Mouse (Mus musculus): ENCODE measurements around the gene Spaca4.

The Spaca4 gene

GRCm38 (mm10) chr7:45725713-45726112 lies at the start of gene Spaca4:
Spaca4 (minus strand) TSS chr7:45725813.
- no peak for DNase-seq

- DNase-seq, result no peak
These were observed 49.6 kb upstream of the Spaca4 start for GRCm38 (mm10) chr7:45775237-45775636.

GRCm38 (mm10) chr7:45771101-45771500 lies 45.5 kb upstream of the Spaca4 start:
- DNase-seq, result no peak

- no peak for DNase-seq
These were observed 44.9 kb upstream of the Spaca4 start for GRCm38 (mm10) chr7:45770427-45771082.

GRCm38 (mm10) chr7:45767500-45767899 lies 41.9 kb upstream of the Spaca4 start:
- DNase-seq, result no peak

- no peak for DNase-seq
These were observed 41.2 kb upstream of the Spaca4 start for GRCm38 (mm10) chr7:45766764-45767163.

GRCm38 (mm10) chr7:45765995-45766394 lies 40.4 kb upstream of the Spaca4 start:
- DNase-seq, result no peak

GRCm38 (mm10) chr7:45760151-45760550 lies 34.5 kb upstream of the Spaca4 start:
- no peak for DNase-seq

GRCm38 (mm10) chr7:45759400-45759799 lies 33.8 kb upstream of the Spaca4 start:
- DNase-seq, result no peak

- DNase-seq, result no peak
These were observed 30.1 kb upstream of the Spaca4 start for GRCm38 (mm10) chr7:45755703-45756102.

- DNase-seq, result no peak
These were observed 24.5 kb upstream of the Spaca4 start for GRCm38 (mm10) chr7:45750162-45750561.

GRCm38 (mm10) chr7:45749401-45749800 lies 23.8 kb upstream of the Spaca4 start:
- DNase-seq, result no peak

GRCm38 (mm10) chr7:45748110-45748509 lies 22.5 kb upstream of the Spaca4 start:
- DNase-seq, result no peak

GRCm38 (mm10) chr7:45747450-45747849 lies 21.8 kb upstream of the Spaca4 start:
- DNase-seq, result no peak

- DNase-seq, result no peak
These were observed 20.9 kb upstream of the Spaca4 start for GRCm38 (mm10) chr7:45746518-45746917.

- DNase-seq, result peak; percentile 62
These were observed 18.8 kb upstream of the Spaca4 start for GRCm38 (mm10) chr7:45744387-45744786.

GRCm38 (mm10) chr7:45742338-45742737 lies 16.7 kb upstream of the Spaca4 start:
- peak; percentile 82 for DNase-seq

- peak; percentile 49 for DNase-seq
These were observed 16.2 kb upstream of the Spaca4 start for GRCm38 (mm10) chr7:45741777-45742176.

- no peak for DNase-seq
These were observed 15.7 kb upstream of the Spaca4 start for GRCm38 (mm10) chr7:45741308-45741707.

GRCm38 (mm10) chr7:45739820-45740219 lies 14.2 kb upstream of the Spaca4 start:
- no peak for DNase-seq

GRCm38 (mm10) chr7:45739162-45739763 lies 13.7 kb upstream of the Spaca4 start:
- DNase-seq, result peak; percentile 67

- no peak for DNase-seq
These were observed 7.9 kb upstream of the Spaca4 start for GRCm38 (mm10) chr7:45733477-45733876.

GRCm38 (mm10) chr7:45730727-45731431 lies 5.3 kb upstream of the Spaca4 start:
- DNase-seq, result no peak

GRCm38 (mm10) chr7:45727625-45728024 lies 2.0 kb upstream of the Spaca4 start:
- DNase-seq, result no peak

Data from right cerebral cortex, postnatal 25 days (tissue).